ENCODE assay signal across 9 mouse cellular contexts in the genomic region with DNA sequence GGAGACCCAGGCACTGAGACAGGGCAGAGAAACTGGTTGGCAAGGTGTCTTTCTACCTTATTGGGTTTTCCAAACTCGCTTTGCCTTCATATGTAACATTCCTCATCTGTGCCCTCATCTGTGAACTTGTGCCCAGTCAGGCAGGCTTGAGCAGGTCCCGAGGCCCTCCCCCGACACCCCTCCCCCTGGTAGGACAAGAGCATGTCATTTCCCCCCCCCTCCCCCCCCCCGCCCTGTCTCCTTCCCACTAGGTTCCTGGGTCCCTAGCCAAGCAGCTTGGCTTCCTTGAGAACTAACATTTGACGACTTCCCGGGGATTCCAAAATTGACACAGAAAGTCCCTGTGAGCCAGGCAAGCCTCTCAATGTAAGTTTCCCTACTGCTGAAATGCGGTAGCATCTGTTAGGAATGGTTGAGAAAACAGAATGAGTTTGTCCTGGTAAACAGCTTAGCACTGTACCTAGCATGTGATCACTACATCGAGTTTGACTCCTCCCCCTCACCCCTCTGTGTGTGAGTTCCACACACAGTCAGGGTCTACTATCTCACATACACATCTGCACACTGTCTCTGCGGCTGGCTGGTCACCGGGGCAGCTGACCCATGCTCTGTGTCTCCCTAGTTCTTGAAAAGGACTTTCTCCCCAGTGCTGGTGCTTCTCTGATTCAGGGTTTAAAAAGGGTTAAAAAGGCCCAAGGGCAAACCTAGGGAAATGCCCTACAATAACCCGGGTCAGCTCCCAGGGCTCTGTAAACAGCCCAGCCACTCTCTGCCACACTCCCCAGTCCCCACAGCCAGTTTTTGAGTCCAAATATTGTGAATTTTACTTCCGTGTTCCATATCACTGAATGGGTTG. TPM values are rescaled to one million over a fixed set of nuclear protein-coding genes. Genes with fewer than 3 reads are reported as not detected.
DNase-seq lines count a peak whose midpoint lies in the region; ATAC-seq lines count a peak whose summit lies in the region.
"Had no signal": no experiment of that assay in that cellular context is flagged by ENCODE, and none has a peak within 500 bp of the region (broad histone marks: within the 10 kb centered on the region; RNA-seq: fewer than 3 reads in every experiment).

No protein-coding gene starts in this region.

- no peak overlapping the region for H3K4me2 ChIP-seq in heart, embryonic 12.5 days
- no peak overlapping the region for H3K4me2 ChIP-seq in kidney, embryonic 14.5 days (replicated peaks; ENCODE audit: low read depth, low read length)

- H3K27ac ChIP-seq in heart, embryonic 12.5 days (ENCODE audit: poor library complexity, severe bottlenecking): peak overlapping the region; percentile 67
- H3K27ac ChIP-seq in embryonic facial prominence, embryonic 10.5 days (replicated peaks): peak overlapping the region; percentile 67
- H3K27ac ChIP-seq in kidney, embryonic 14.5 days (ENCODE audit: low read depth, low read length): peak overlapping the region; percentile 84
- no peak overlapping the region for H3K27ac ChIP-seq in hindbrain, embryonic 10.5 days

- no peak for DNase-seq in heart, adult 8-10 months (ENCODE audit: low spot score)
- no peak for DNase-seq in embryonic facial prominence, embryonic 10.5 days (ENCODE audit: low spot score)
- DNase-seq in lung, postnatal 14 days: peak; percentile 34
- no peak for DNase-seq in ovary, adult 18-20 months (ENCODE audit: low spot score)
- DNase-seq in cerebellum, adult 8-10 months: no peak
- DNase-seq in hindbrain, embryonic 10.5 days (ENCODE audit: low spot score): no peak
- DNase-seq: cerebellum, adult 11-12 months had no signal

- H3K9me3 ChIP-seq in heart, embryonic 12.5 days (replicated peaks): no peaks in the 10 kb centered on the region
- H3K9me3 ChIP-seq in embryonic facial prominence, embryonic 10.5 days: no peaks in the 10 kb centered on the region
- no peaks in the 10 kb centered on the region for H3K9me3 ChIP-seq in kidney, embryonic 14.5 days (ENCODE audit: control insufficient read depth, low read length)
- no peaks in the 10 kb centered on the region; the same call in 1 of the 2 replicates for H3K9me3 ChIP-seq in hindbrain, embryonic 10.5 days

- peaks cover 46% of the 10 kb centered on the region for H3K4me1 ChIP-seq in heart, embryonic 12.5 days (replicated peaks)
- peaks cover 47% of the 10 kb centered on the region for H3K4me1 ChIP-seq in embryonic facial prominence, embryonic 10.5 days
- H3K4me1 ChIP-seq in kidney, embryonic 14.5 days (ENCODE audit: control insufficient read depth, insufficient read depth, low read length): peaks cover 22% of the 10 kb centered on the region
- peaks cover 38% of the 10 kb centered on the region for H3K4me1 ChIP-seq in hindbrain, embryonic 10.5 days (replicated peaks)

- peaks cover 9% of the 10 kb centered on the region for H3K36me3 ChIP-seq in heart, embryonic 12.5 days
- no peaks in the 10 kb centered on the region for H3K36me3 ChIP-seq in embryonic facial prominence, embryonic 10.5 days (replicated peaks)
- no peaks in the 10 kb centered on the region for H3K36me3 ChIP-seq in kidney, embryonic 14.5 days (ENCODE audit: control insufficient read depth, insufficient read depth, low read length)
- H3K36me3 ChIP-seq in hindbrain, embryonic 10.5 days: no peaks in the 10 kb centered on the region

- H3K9ac ChIP-seq in heart, embryonic 12.5 days: 0 out of 2 replicates have a peak overlapping the region, but pooled peaks have one; percentile 8
- 0 out of 2 replicates have a peak overlapping the region, but pooled peaks have one; percentile 12 for H3K9ac ChIP-seq in kidney, embryonic 14.5 days (ENCODE audit: low read depth, low read length)

- WGBS in heart, embryonic 12.5 days: 41% methylated on average over 11 of the region's 12 CpGs
- 34% methylated on average over 12 of the region's 12 CpGs for WGBS in embryonic facial prominence, embryonic 10.5 days
- 32% methylated on average over 11 of the region's 12 CpGs for WGBS in kidney, embryonic 14.5 days
- 46% methylated on average over 12 of the region's 12 CpGs for WGBS in hindbrain, embryonic 10.5 days

- H3K4me3 ChIP-seq in heart, embryonic 12.5 days: no peak overlapping the region
- 0 out of 2 replicates have a peak overlapping the region, but pooled peaks have one; percentile 13 for H3K4me3 ChIP-seq in embryonic facial prominence, embryonic 10.5 days
- H3K4me3 ChIP-seq in kidney, embryonic 14.5 days (ENCODE audit: low read length): no peak overlapping the region
- no peak overlapping the region for H3K4me3 ChIP-seq in hindbrain, embryonic 10.5 days

- no peak; the same call in 1 of the 2 replicates for ATAC-seq in heart, embryonic 12.5 days (ENCODE audit: insufficient number of reproducible peaks, low FRiP score)
- 0 out of 2 replicates have a peak, but pooled peaks have one; percentile 21 for ATAC-seq in kidney, embryonic 14.5 days (ENCODE audit: low FRiP score, low TSS enrichment)

- H3K27me3 ChIP-seq in heart, embryonic 12.5 days (replicated peaks): no peaks in the 10 kb centered on the region
- H3K27me3 ChIP-seq in embryonic facial prominence, embryonic 10.5 days (replicated peaks; ENCODE audit: low read depth, poor library complexity, severe bottlenecking): peaks cover 10% of the 10 kb centered on the region; the same call in 1 of the 2 replicates
- no peaks in the 10 kb centered on the region for H3K27me3 ChIP-seq in kidney, embryonic 14.5 days (ENCODE audit: control insufficient read depth, insufficient read depth, low read length)
- H3K27me3 ChIP-seq in hindbrain, embryonic 10.5 days (ENCODE audit: insufficient read depth, poor library complexity, severe bottlenecking): peaks cover 2% of the 10 kb centered on the region; the same call in 1 of the 2 replicates

RNA-seq across cellular contexts. Expression of gene Rab20, which starts 20.3 kb away (rescaled TPM):
- 20.2 and 23.5 TPM in 2 replicates for polyA plus RNA-seq in heart, embryonic 12.5 days (2016; fragmentation: Nextera tagmentation; extraction: Ambion mirVana)
- total RNA-seq in heart, adult 8-10 months (2022): 10 to 100 TPM; 21.9 to 36.4 (median 28.1) TPM
- polyA plus RNA-seq in embryonic facial prominence, embryonic 10.5 days (2016; fragmentation: Nextera tagmentation; extraction: Ambion mirVana): 1.4 and 2.5 TPM in 2 replicates
- 19.5 TPM in 2 replicates for polyA plus RNA-seq in kidney, embryonic 14.5 days (2014; fragmentation: Nextera tagmentation; extraction: Ambion mirVana)
- polyA plus RNA-seq in hindbrain, embryonic 10.5 days (2016; fragmentation: Nextera tagmentation; extraction: Ambion mirVana): 1.0 and 1.9 TPM in 2 replicates

RNA-seq across cellular contexts. Expression of gene Naxd, which starts 39.1 kb away (rescaled TPM):
- polyA plus RNA-seq in heart, embryonic 12.5 days (2016; fragmentation: Nextera tagmentation; extraction: Ambion mirVana): 68.8 and 71.0 TPM in 2 replicates
- total RNA-seq in heart, adult 8-10 months (2022): 10 to 100 TPM; 30.7 to 35.3 (median 32.1) TPM
- polyA plus RNA-seq in embryonic facial prominence, embryonic 10.5 days (2016; fragmentation: Nextera tagmentation; extraction: Ambion mirVana): 106 and 114 TPM in 2 replicates
- polyA plus RNA-seq in kidney, embryonic 14.5 days (2014; fragmentation: Nextera tagmentation; extraction: Ambion mirVana): 116 TPM in 2 replicates
- 110 and 127 TPM in 2 replicates for polyA plus RNA-seq in hindbrain, embryonic 10.5 days (2016; fragmentation: Nextera tagmentation; extraction: Ambion mirVana)
